In genomic region chr4:11129956-11130355, GRCm38 (mm10) we compare ENCODE assay signal across 16 mouse cellular contexts.
"Had no signal": no experiment of that assay in that cellular context is flagged by ENCODE, and none has a peak within 500 bp of the region (broad histone marks: within the 10 kb centered on the region; RNA-seq: fewer than 3 reads in every experiment).

No protein-coding gene starts in this region.

- H3K4me3 ChIP-seq: lung, embryonic 15.5 days; megakaryocyte, embryonic 14.5 days; midbrain, embryonic 13.5 days; midbrain, embryonic 15.5 days; neural tube, embryonic 12.5 days had no signal

- DNase-seq: liver, postnatal 0 days; lung, adult 2 months; lung, postnatal 14 days; lung, postnatal 36 days; right cerebral cortex, postnatal 25 days; right cerebral cortex, postnatal 4 days; spleen, adult 18-20 months; thymus, adult 18-20 months; thymus, postnatal 14 days; thymus, postnatal 36 days had no signal

- H3K27ac ChIP-seq: lung, embryonic 15.5 days; macrophage; midbrain, embryonic 13.5 days; midbrain, embryonic 15.5 days; neural tube, embryonic 12.5 days had no signal
